8 mouse cellular contexts compared by ENCODE assay signal in genomic region chr5:145231367-145231871, GRCm38 (mm10). TPM values are rescaled to one million over a fixed set of nuclear protein-coding genes. Genes with fewer than 3 reads are reported as not detected.
DNase-seq lines count a peak whose midpoint lies in the region; ATAC-seq and TF ChIP-seq lines count a peak whose summit lies in the region.

Gene Zfp655 (plus strand): TSS chr5:145231715.

- TF ChIP-seq CTCF in lung, adult 2 months (IDR thresholded peaks at IDR 0.05; ENCODE audit: insufficient read depth, low read length), result no peak

- H3K4me1 ChIP-seq in forebrain, embryonic 15.5 days, result peaks cover 23% of the 10 kb centered on the region
- H3K4me1 ChIP-seq in lung, adult 2 months (ENCODE audit: control insufficient read depth, insufficient read depth, low read length), result no peaks in the 10 kb centered on the region; the same call in none of the 2 replicates

- no peaks in the 10 kb centered on the region for H3K27me3 ChIP-seq in forebrain, embryonic 15.5 days

- intact Hi-C loops in heart, postnatal 25 days (cut with DNase I), result loop anchor here (5.0 kb wide), 2 partner anchors 39 to 51 kb away; partner anchors contain the start of genes Atp5j2 and Zscan25

- peak; percentile 97 for TF ChIP-seq POLR2A in lung, adult 2 months (IDR thresholded peaks at IDR 0.05; ENCODE audit: borderline replicate concordance, extremely low read depth, low read depth, low read length)

- H3K9ac ChIP-seq in forebrain, embryonic 15.5 days (replicated peaks), result peak within 1 kb of the TSS; percentile 98

- H3K36me3 ChIP-seq in forebrain, embryonic 15.5 days, result peaks cover 29% of the 10 kb centered on the region

- WGBS in forebrain, embryonic 15.5 days, result under 1% methylated on average over 42 of the region's 42 CpGs
- under 1% methylated on average over 42 of the region's 42 CpGs for WGBS in lung, adult 2 months

- ATAC-seq in forebrain, embryonic 15.5 days (replicated peaks), result peak; percentile 97
- peak; percentile 97 for ATAC-seq in neutrophil, adult 5-6 weeks (ENCODE audit: extremely low read depth, insufficient number of reproducible peaks, low FRiP score, poor library complexity, severe bottlenecking)

- peak within 1 kb of the TSS; percentile 90 for H3K27ac ChIP-seq in forebrain, embryonic 15.5 days (replicated peaks)

- H3K4me2 ChIP-seq in forebrain, embryonic 15.5 days (replicated peaks), result peak within 1 kb of the TSS; percentile 64

- no peaks in the 10 kb centered on the region for H3K9me3 ChIP-seq in forebrain, embryonic 15.5 days

- H3K4me3 ChIP-seq in forebrain, embryonic 15.5 days, result peak within 1 kb of the TSS; percentile 95
- H3K4me3 ChIP-seq in lung, adult 2 months (replicated peaks; ENCODE audit: extremely low read depth, low read depth, low read length), result peak within 1 kb of the TSS; percentile 68

- DNase-seq in ES-CJ7 (ENCODE audit: low read depth, low spot score), result peak; percentile 97
- peak; percentile 96 for DNase-seq in cerebellum, adult 11 months
- DNase-seq in heart, postnatal 25 days (ENCODE audit: low spot score), result peak; percentile 98
- DNase-seq in layer of hippocampus, adult 18-20 months (ENCODE audit: low spot score in 2 of 2), result peak; percentile 98
- DNase-seq in lung, adult 2 months, result peak; percentile 98
- peak; percentile 95 to 97 for DNase-seq in thymus, adult 18-20 months

RNA-seq across cellular contexts. Expression of gene Zfp655, which starts in this region (rescaled TPM):
- polyA plus RNA-seq in forebrain, embryonic 15.5 days (2015; fragmentation: Nextera tagmentation; extraction: Ambion mirVana), result 36.8 and 38.8 TPM in 2 replicates
- total RNA-seq in heart, postnatal 25 days (2021), result 10 to 100 TPM; 26.1 to 28.0 TPM
- total RNA-seq in layer of hippocampus, adult 18-20 months (2021), result 10 to 100 TPM; 27.6 to 28.9 TPM
- polyA plus RNA-seq in lung, adult 2 months (2012; rRNA removed), result 11.4 and 18.0 TPM in 2 replicates
- total RNA-seq in neutrophil, adult 5-6 weeks (2017), result 33.1 and 35.4 TPM in 2 replicates

Comparison
In these comparisons a context has a peak if more than half of its experiments do, and no peak if none do; other contexts are left out.
1. Peak in every context shown above with its lines: DNase-seq, ATAC-seq, H3K4me3 ChIP-seq and H3K27ac ChIP-seq.